16 mouse cellular contexts compared by ENCODE assay signal in genomic region chr1:131319598-131320330, GRCm38 (mm10). TPM values are rescaled to one million over a fixed set of nuclear protein-coding genes. Genes with fewer than 3 reads are reported as not detected.
DNase-seq lines count a peak whose midpoint lies in the region; ATAC-seq and TF ChIP-seq lines count a peak whose summit lies in the region.
"Had no signal": no experiment of that assay in that cellular context is flagged by ENCODE, and none has a peak within 500 bp of the region (broad histone marks: within the 10 kb centered on the region; RNA-seq: fewer than 3 reads in every experiment).

No protein-coding gene starts in this region.

- CTCF ChIA-PET in Patski (lab: Charles Lee) = no interaction called here

- POLR2A ChIA-PET in Patski (lab: Charles Lee) = no interaction called here

- H3K27ac ChIP-seq in heart, postnatal 0 days (ENCODE audit: low read depth) = no peak overlapping the region
- no peak overlapping the region for H3K27ac ChIP-seq in heart, embryonic 12.5 days (ENCODE audit: poor library complexity, severe bottlenecking)
- H3K27ac ChIP-seq in lung, postnatal 0 days (ENCODE audit: low read length) = no peak overlapping the region
- H3K27ac ChIP-seq: embryonic facial prominence, embryonic 10.5 days; kidney, embryonic 15.5 days; liver, embryonic 14.5 days had no signal

- no peaks in the 10 kb centered on the region for H3K27me3 ChIP-seq in heart, postnatal 0 days (ENCODE audit: control insufficient read depth, insufficient read depth, low read length)
- H3K27me3 ChIP-seq in heart, embryonic 12.5 days (replicated peaks) = no peaks in the 10 kb centered on the region
- H3K27me3 ChIP-seq in lung, postnatal 0 days (replicated peaks; ENCODE audit: insufficient read depth, low read length) = no peaks in the 10 kb centered on the region
- H3K27me3 ChIP-seq in Patski = no peaks in the 10 kb centered on the region
- H3K27me3 ChIP-seq: kidney, embryonic 15.5 days had no signal

- H3K4me2 ChIP-seq in heart, postnatal 0 days (ENCODE audit: low read depth, low read length) = no peak overlapping the region
- H3K4me2 ChIP-seq in heart, embryonic 12.5 days = no peak overlapping the region
- no peak overlapping the region for H3K4me2 ChIP-seq in lung, postnatal 0 days (replicated peaks; ENCODE audit: low read depth, low read length)
- H3K4me2 ChIP-seq: kidney, embryonic 15.5 days had no signal

- no peak for DNase-seq in heart, postnatal 0 days (ENCODE audit: low spot score)
- no peak for DNase-seq in lung, postnatal 0 days (ENCODE audit: low spot score)
- DNase-seq in lung, adult 18-20 months = no peak
- no peak for DNase-seq in Patski (ENCODE audit: low read depth, low spot score)
- DNase-seq in retina, adult 2 months (ENCODE audit: low read depth, low spot score) = peak; percentile 16
- DNase-seq in right cerebral cortex, postnatal 25 days = no peak
- DNase-seq in urinary bladder, postnatal 4 days (ENCODE audit: low spot score in 2 of 2) = no peak
- DNase-seq: cerebellum, adult 2 months; heart, adult 18-20 months; heart, postnatal 36 days; layer of hippocampus, adult 9-11 months; thymus, postnatal 14 days had no signal

- no peak overlapping the region for H3K9ac ChIP-seq in heart, postnatal 0 days (replicated peaks; ENCODE audit: low read depth, low read length)
- H3K9ac ChIP-seq in heart, embryonic 12.5 days = no peak overlapping the region
- no peak overlapping the region for H3K9ac ChIP-seq in lung, postnatal 0 days (replicated peaks; ENCODE audit: low read depth)
- H3K9ac ChIP-seq: kidney, embryonic 15.5 days; liver, embryonic 14.5 days had no signal

- TF ChIP-seq EP300 in heart, postnatal 0 days (IDR thresholded peaks at IDR 0.05; ENCODE audit: low read depth) = no peak
- no peak for TF ChIP-seq EP300 in lung, postnatal 0 days (IDR thresholded peaks at IDR 0.05)

- no peak overlapping the region for H3K4me3 ChIP-seq in heart, postnatal 0 days (ENCODE audit: low read depth, low read length)
- no peak overlapping the region for H3K4me3 ChIP-seq in heart, embryonic 12.5 days
- H3K4me3 ChIP-seq in lung, postnatal 0 days (ENCODE audit: low read depth, low read length) = no peak overlapping the region
- H3K4me3 ChIP-seq: embryonic facial prominence, embryonic 10.5 days; kidney, embryonic 15.5 days had no signal

- WGBS in heart, postnatal 0 days = 85% methylated on average over 3 of the region's 3 CpGs
- 74% methylated on average over 3 of the region's 3 CpGs for WGBS in heart, embryonic 12.5 days
- 94% methylated on average over 3 of the region's 3 CpGs for WGBS in lung, postnatal 0 days

- ATAC-seq in heart, postnatal 0 days (ENCODE audit: insufficient read depth, low read depth) = no peak
- ATAC-seq in heart, embryonic 12.5 days (ENCODE audit: insufficient number of reproducible peaks, low FRiP score) = no peak
- no peak for ATAC-seq in lung, postnatal 0 days
- no peak for ATAC-seq in Patski

- TF ChIP-seq CTCF in heart, postnatal 0 days (IDR thresholded peaks at IDR 0.05; ENCODE audit: low read depth) = peak; percentile 33
- TF ChIP-seq CTCF in lung, postnatal 0 days (IDR thresholded peaks at IDR 0.05) = peak; percentile 41
- peak; percentile 18 for TF ChIP-seq CTCF in Patski (IDR thresholded peaks at IDR 0.05)

- no peaks in the 10 kb centered on the region for H3K9me3 ChIP-seq in heart, postnatal 0 days (replicated peaks; ENCODE audit: control insufficient read depth, low read length)
- H3K9me3 ChIP-seq in heart, embryonic 12.5 days (replicated peaks) = no peaks in the 10 kb centered on the region
- no peaks in the 10 kb centered on the region for H3K9me3 ChIP-seq in lung, postnatal 0 days (ENCODE audit: low read length)
- H3K9me3 ChIP-seq: embryonic facial prominence, embryonic 10.5 days; kidney, embryonic 15.5 days had no signal

- H3K4me1 ChIP-seq in heart, postnatal 0 days (ENCODE audit: control insufficient read depth, insufficient read depth) = no peaks in the 10 kb centered on the region
- peaks cover 19% of the 10 kb centered on the region for H3K4me1 ChIP-seq in heart, embryonic 12.5 days (replicated peaks)
- no peaks in the 10 kb centered on the region for H3K4me1 ChIP-seq in lung, postnatal 0 days (ENCODE audit: insufficient read depth, low read depth, low read length)
- H3K4me1 ChIP-seq: embryonic facial prominence, embryonic 10.5 days; kidney, embryonic 15.5 days had no signal

- H3K36me3 ChIP-seq in heart, postnatal 0 days (replicated peaks; ENCODE audit: control insufficient read depth, insufficient read depth, low read length) = peaks cover 78% of the 10 kb centered on the region
- H3K36me3 ChIP-seq in heart, embryonic 12.5 days = peaks cover 64% of the 10 kb centered on the region
- peaks cover 22% of the 10 kb centered on the region for H3K36me3 ChIP-seq in lung, postnatal 0 days (ENCODE audit: insufficient read depth, low read length)

- in situ Hi-C loops in Patski (cut with MboI; ENCODE audit: low pct_unique_long_range_greater_than_20kb) = no loop called here

RNA-seq across cellular contexts. Expression of gene Ikbke, which starts 40.4 kb away (rescaled TPM):
- total RNA-seq in heart, postnatal 0 days (2014; rRNA removed; ENCODE audit: low replicate concordance) = 2.6 and 6.2 TPM in 2 replicates
- 1.3 and 1.5 TPM in 2 replicates for polyA plus RNA-seq in heart, postnatal 0 days (2015; fragmentation: Nextera tagmentation; extraction: Ambion mirVana)
- polyA plus RNA-seq in heart, embryonic 12.5 days (2016; fragmentation: Nextera tagmentation; extraction: Ambion mirVana) = 2.8 and 3.4 TPM in 2 replicates
- 2.9 and 4.1 TPM in 2 replicates for polyA plus RNA-seq in lung, postnatal 0 days (2015; fragmentation: Nextera tagmentation; extraction: Ambion mirVana)
- 21.3 TPM for polyA plus RNA-seq in Patski (2021)
